Mouse (Mus musculus) hindbrain, embryonic 11.5 days (tissue): Measurements from ENCODE around the gene Acbd7. TPM values are rescaled to one million over a fixed set of nuclear protein-coding genes. Genes with fewer than 3 reads are reported as not detected.

ENCODE experiments used
- ATAC-seq: fragments of 200-750 bp; cut with Nextera tagmentation; 2 replicates; pipeline ENCODE4 v1.8.0; 2017; ENCODE audit warnings: mild to moderate bottlenecking, moderate TSS enrichment, moderate library complexity; ENCODE audit not compliant: low FRiP score
- DNase-seq: peaks from one replicate; pipeline ENCODE4 v3.0.0-alpha.2; 2015; ENCODE audit warnings: low spot score
- H3K27ac ChIP-seq: fragments of 300-500 bp; sonication (generic); 2 replicates; pipeline ENCODE4 v1.5.1; 2014; ENCODE audit warnings: mild to moderate bottlenecking, low read depth, low read length
- H3K27me3 ChIP-seq: fragments of 300-500 bp; sonication (generic); 2 replicates; pipeline ENCODE4 v1.6.1; 2014; ENCODE audit warnings: mild to moderate bottlenecking, low read length, moderate library complexity, mixed read lengths; ENCODE audit not compliant: control insufficient read depth, insufficient read depth
- H3K36me3 ChIP-seq: fragments of 300-500 bp; sonication (generic); 2 replicates; pipeline ENCODE4 v1.6.1; 2014; ENCODE audit warnings: mild to moderate bottlenecking, low read length, moderate library complexity, mixed read lengths; ENCODE audit not compliant: control insufficient read depth, insufficient read depth
- H3K4me1 ChIP-seq: fragments of 300-500 bp; sonication (generic); replicated peaks from 2 replicates; pipeline ENCODE4 v1.6.1; 2014; ENCODE audit warnings: low read length, mixed read lengths; ENCODE audit not compliant: control insufficient read depth, insufficient read depth
- H3K4me2 ChIP-seq: fragments of 300-500 bp; sonication (generic); replicated peaks from 2 replicates; pipeline ENCODE4 v1.6.1; 2014; ENCODE audit warnings: mild to moderate bottlenecking, low read depth, low read length
- H3K4me3 ChIP-seq: fragments of 300-500 bp; sonication (generic); 2 replicates; pipeline ENCODE4 v1.5.1; 2014; ENCODE audit warnings: low read depth, low read length
- H3K9ac ChIP-seq: fragments of 300-500 bp; sonication (generic); 2 replicates; pipeline ENCODE4 v1.6.1; 2014; ENCODE audit warnings: low read depth, low read length
- H3K9me3 ChIP-seq: fragments of 300-500 bp; sonication (generic); 2 replicates; pipeline ENCODE4 v1.6.1; 2016; ENCODE audit warnings: low read length; ENCODE audit not compliant: control insufficient read depth
- WGBS: fragments of 180-500 bp; shearing (Covaris S2); extraction: QIAGEN DNeasy Blood & Tissue Kit; methylation state at CpG from one replicate; pipeline ENCODE4 v1.1.7; 2014; 5-methylcytosine and 5-hydroxymethylcytosine counted together
- polyA plus RNA-seq: library from polyadenylated mRNA; unstranded; fragments of >200 nt; fragmentation: Nextera tagmentation; extraction: Ambion mirVana; gene quantifications from 2 replicates; pipeline ENCODE4 v1.2.1, GENCODE M21; 2014

Gene Acbd7
- polyA plus RNA-seq, 1 experiment from 2014 or later, result 0.36 TPM

DNA sequence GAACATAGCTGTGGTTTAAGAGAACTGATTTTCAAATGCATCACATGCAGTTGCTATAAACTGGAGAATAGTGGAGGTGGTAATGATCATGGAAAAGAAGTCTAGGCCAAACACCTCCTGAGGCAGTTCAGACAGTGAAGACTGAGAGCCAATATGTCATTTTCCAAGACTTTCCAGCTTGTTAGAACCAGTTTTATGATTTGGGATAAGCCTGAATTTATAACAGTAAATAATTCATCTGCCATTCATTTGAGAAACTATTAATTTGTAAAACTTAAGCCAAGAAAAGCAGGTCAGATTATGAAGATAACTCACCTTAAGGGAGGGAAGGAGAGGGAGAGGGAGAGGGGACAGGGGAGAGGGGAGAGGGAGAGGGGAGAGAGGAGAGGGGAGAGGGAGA, 17.2 kb downstream of the Acbd7 start:
- no peak for ATAC-seq
- H3K9me3 ChIP-seq, result no peaks in the 10 kb centered on the region
- H3K9ac ChIP-seq, result no peak overlapping the region
- H3K36me3 ChIP-seq, result no peaks in the 10 kb centered on the region
- no peak overlapping the region for H3K27ac ChIP-seq
- no peak for DNase-seq
- no peak overlapping the region for H3K4me3 ChIP-seq
- H3K4me1 ChIP-seq, result no peaks in the 10 kb centered on the region
- no peaks in the 10 kb centered on the region for H3K27me3 ChIP-seq
- H3K4me2 ChIP-seq, result no peak overlapping the region

DNA sequence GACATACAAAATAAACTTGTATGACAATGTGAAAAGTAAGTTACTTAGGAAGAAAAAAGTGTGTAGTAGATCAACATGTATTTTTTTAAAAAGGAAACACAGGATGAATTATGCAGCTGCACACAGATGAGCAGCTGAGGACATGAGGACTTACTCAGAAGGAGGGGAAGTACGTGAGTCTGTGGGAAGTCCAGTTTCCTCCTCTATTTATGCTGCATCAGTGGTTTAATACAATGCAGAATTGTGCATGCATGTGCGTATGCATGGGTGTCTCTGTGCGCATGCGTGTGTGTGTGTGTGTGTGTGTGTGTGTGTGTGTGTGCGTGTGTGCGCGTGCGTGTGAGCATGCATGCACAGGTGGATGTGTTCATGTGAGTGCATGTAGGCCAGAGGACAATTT, 19.8 kb downstream of the Acbd7 start:
- ATAC-seq (no peak), DNase-seq (no peak)
- Histone ChIP-seq H3K4me2 (no peak overlapping the region), H3K4me3 (no peak overlapping the region), H3K9me3 (no peaks in the 10 kb centered on the region), H3K27ac (no peak overlapping the region), H3K36me3 (no peaks in the 10 kb centered on the region), H3K9ac (no peak overlapping the region), H3K27me3 (no peaks in the 10 kb centered on the region), H3K4me1 (no peaks in the 10 kb centered on the region)
- WGBS, result 91% methylated on average over 8 of the region's 8 CpGs

DNA sequence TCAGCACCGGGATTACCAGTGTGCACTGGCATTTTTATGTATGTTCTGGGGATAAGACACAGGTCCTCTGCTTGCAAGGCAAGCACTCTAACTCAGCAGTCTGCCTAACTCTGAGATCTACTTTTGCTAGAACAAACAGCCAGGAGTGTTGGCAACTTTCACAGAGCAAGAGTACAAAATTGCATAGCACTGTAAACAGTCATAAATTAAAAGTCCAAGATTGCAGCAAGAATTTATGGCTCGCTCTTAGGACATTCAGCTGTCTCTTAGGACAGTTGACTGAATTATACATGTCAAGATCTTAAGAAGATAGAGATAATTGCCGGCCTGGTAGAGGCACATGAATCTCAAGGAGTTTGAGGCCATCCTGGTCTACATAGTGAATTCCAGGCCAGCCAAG, 20.3 kb downstream of the Acbd7 start:
- H3K36me3 ChIP-seq, result no peaks in the 10 kb centered on the region
- H3K4me2 ChIP-seq, result no peak overlapping the region
- 76% methylated on average over 3 of the region's 3 CpGs for WGBS
- H3K9me3 ChIP-seq, result no peaks in the 10 kb centered on the region
- no peak overlapping the region for H3K27ac ChIP-seq
- no peak for DNase-seq
- H3K4me1 ChIP-seq, result no peaks in the 10 kb centered on the region
- no peaks in the 10 kb centered on the region for H3K27me3 ChIP-seq
- no peak for ATAC-seq
- no peak overlapping the region for H3K4me3 ChIP-seq
- H3K9ac ChIP-seq, result no peak overlapping the region

DNA sequence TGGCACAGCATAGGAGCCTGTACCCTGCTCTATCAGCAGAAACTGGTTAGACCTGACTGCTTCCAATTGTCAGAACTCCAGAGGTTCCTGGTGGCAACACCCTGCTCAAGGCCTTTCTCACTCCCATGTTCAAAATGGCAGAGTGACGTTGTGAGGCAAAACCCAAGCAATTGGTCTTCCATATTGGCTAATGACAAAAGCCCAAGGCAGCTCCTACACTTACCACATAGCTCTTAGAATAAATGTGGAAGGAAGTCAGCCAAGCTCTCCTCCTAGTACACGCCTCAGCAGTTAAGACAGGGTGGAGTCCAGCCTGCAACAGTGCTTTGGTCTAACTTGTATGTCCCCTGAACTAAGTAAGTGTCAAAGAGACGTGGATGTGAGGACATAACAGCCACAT, 21.9 kb downstream of the Acbd7 start:
- H3K36me3 ChIP-seq, result no peaks in the 10 kb centered on the region
- no peaks in the 10 kb centered on the region for H3K4me1 ChIP-seq
- ATAC-seq (no peak), DNase-seq (no peak)
- no peaks in the 10 kb centered on the region for H3K9me3 ChIP-seq
- WGBS, result 83% methylated on average over 3 of the region's 3 CpGs
- no peak overlapping the region for H3K9ac ChIP-seq
- no peak overlapping the region for H3K4me2 ChIP-seq
- H3K27ac ChIP-seq, result no peak overlapping the region
- H3K4me3 ChIP-seq, result no peak overlapping the region
- no peaks in the 10 kb centered on the region for H3K27me3 ChIP-seq

DNA sequence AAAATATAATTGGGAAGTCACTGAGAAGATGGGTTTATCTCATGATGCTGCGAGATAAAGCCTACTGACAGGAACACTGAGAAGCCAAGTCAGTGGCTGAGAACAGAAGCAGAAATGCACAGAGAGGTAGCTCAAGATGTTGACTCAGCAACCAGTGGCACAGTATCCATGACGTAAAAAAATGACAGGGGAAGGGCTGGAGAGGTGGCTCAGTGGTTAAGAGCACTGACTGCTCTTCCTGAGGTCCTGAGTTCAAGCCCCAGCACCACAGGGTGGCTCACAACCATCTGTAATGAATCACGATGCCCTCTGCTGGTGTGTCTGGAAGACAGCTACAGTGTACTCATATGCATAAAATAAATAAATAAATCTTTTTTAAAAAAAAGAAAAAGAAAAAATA, 25.1 kb downstream of the Acbd7 start:
- Histone ChIP-seq H3K4me1 (no peaks in the 10 kb centered on the region), H3K36me3 (no peaks in the 10 kb centered on the region), H3K4me3 (no peak overlapping the region), H3K27ac (no peak overlapping the region), H3K9me3 (no peaks in the 10 kb centered on the region), H3K4me2 (no peak overlapping the region), H3K9ac (no peak overlapping the region), H3K27me3 (no peaks in the 10 kb centered on the region)
- WGBS, result 86% methylated on average over 3 of the region's 3 CpGs
- DNase-seq, result no peak
- ATAC-seq, result no peak

DNA sequence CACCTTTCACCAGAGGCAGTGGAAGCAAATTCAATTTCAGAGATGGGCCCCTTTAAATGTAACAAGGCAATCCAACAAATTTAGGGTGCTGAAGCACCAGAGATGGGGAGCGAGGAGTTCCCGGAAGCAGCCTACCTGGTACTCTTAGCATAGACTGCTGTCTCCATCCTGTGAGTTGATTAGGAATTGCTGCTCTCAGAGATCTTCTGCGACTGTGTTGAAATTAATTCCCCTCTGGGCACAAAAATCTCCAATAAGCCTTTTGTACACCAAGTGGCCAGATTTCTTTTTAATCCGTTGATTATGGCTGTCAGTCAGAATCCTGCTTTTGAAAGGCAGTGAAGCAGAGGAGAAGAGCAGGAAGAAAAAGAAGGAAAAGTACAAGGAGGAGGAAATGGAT, 29.2 kb downstream of the Acbd7 start:
- ATAC-seq (no peak), DNase-seq (no peak)
- Histone ChIP-seq H3K9me3 (no peaks in the 10 kb centered on the region), H3K4me1 (no peaks in the 10 kb centered on the region), H3K27me3 (no peaks in the 10 kb centered on the region), H3K4me2 (no peak overlapping the region), H3K27ac (no peak overlapping the region), H3K9ac (no peak overlapping the region), H3K4me3 (no peak overlapping the region), H3K36me3 (no peaks in the 10 kb centered on the region)
- WGBS, result 73% methylated on average over 4 of the region's 4 CpGs

DNA sequence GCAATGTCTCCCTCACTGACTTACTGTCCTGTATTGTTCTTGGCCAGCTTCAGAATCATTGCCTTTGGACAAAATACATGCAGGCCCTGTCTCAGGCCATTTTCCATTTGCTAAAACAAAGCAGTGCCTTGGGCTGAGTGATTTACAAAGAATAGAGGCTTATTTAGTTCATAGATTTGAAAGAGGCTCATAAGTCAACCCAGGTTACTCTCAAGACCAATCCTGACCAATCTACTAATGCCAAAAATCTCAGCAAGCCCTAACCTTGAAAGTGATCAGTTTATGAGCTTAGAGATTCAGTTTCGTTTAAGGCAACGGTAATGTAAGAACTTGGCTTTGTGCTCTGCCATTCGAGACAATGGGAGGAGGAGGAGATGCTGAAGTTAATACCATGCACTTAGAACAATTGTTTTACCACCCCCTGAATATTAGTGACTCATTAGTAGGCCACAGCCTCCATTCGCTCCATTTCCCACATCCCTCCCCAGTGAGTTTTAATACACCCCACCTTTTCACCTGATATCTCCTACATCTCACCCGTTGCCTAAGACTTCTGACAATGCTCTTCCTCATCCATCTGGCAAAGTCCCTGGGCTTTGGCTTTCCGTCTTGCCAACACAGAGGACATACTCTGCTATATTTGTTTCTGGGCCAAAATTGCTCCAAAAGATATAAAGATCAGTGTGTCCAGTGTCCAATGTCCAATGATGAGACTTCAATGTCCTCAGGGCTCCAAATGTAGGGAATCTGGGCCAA, 51.3 kb downstream of the Acbd7 start:
- H3K36me3 ChIP-seq, result no peaks in the 10 kb centered on the region
- WGBS, result 88% methylated on average over 6 of the region's 6 CpGs

More for the DNA sequence above, 51.3 kb downstream of the Acbd7 start:
- Histone ChIP-seq H3K4me2 (no peak overlapping the region), H3K27me3 (no peaks in the 10 kb centered on the region), H3K9me3 (no peaks in the 10 kb centered on the region), H3K27ac (no peak overlapping the region), H3K4me3 (no peak overlapping the region), H3K9ac (no peak overlapping the region), H3K4me1 (no peaks in the 10 kb centered on the region)
- DNase-seq, result no peak
- ATAC-seq, result no peak

Other genes with a start within 250 kb of the Acbd7 start
- 41.4 and 44.2 TPM in 2 replicates for gene Fam171a1, start 221.9 kb upstream of the Acbd7 start, polyA plus RNA-seq
- 64.2 and 76.5 TPM in 2 replicates for gene Nmt2, start 52.0 kb upstream of the Acbd7 start, polyA plus RNA-seq
- 16.2 and 20.5 TPM in 2 replicates for gene Rpp38, start 3.5 kb upstream of the Acbd7 start, polyA plus RNA-seq
- 0.11 TPM in 1 of 2 replicates, not detected in the other for gene Olah, start 61.0 kb downstream of the Acbd7 start, polyA plus RNA-seq
- 5.3 and 7.7 TPM in 2 replicates for gene Meig1, start 86.5 kb downstream of the Acbd7 start, polyA plus RNA-seq
- 8.6 and 11.0 TPM in 2 replicates for gene Dclre1c, start 88.0 kb downstream of the Acbd7 start, polyA plus RNA-seq
- 39.7 and 41.3 TPM in 2 replicates for gene Suv39h2, start 138.9 kb downstream of the Acbd7 start, polyA plus RNA-seq
- 6.9 and 8.2 TPM in 2 replicates for gene Gm45902, start 176.6 kb downstream of the Acbd7 start, polyA plus RNA-seq
- gene Hspa14, start 176.6 kb downstream of the Acbd7 start, polyA plus RNA-seq, result 108 and 111 TPM in 2 replicates
- 0.19 and 0.43 TPM in 2 replicates for gene Cdnf, start 176.9 kb downstream of the Acbd7 start, polyA plus RNA-seq
- 65.8 and 70.9 TPM in 2 replicates for gene Fam107b, start 234.3 kb downstream of the Acbd7 start, polyA plus RNA-seq